Mouse (Mus musculus) liver, adult 2 months (tissue): Measurements from ENCODE around the gene Gm20388.

ENCODE experiments used
- CTCF ChIP-seq: fragments of 200-500 bp; IDR thresholded peaks from 2 replicates; pipeline ENCODE4 v1.5.1; 2011; ENCODE audit warnings: low read depth, low read length, control low read depth
- POLR2A ChIP-seq: fragments of 200-500 bp; IDR thresholded peaks from 2 replicates; pipeline ENCODE4 v1.6.1; 2011; ENCODE audit warnings: low read length, control low read depth; ENCODE audit not compliant: insufficient read depth; ENCODE audit errors: extremely low read depth

DNA sequence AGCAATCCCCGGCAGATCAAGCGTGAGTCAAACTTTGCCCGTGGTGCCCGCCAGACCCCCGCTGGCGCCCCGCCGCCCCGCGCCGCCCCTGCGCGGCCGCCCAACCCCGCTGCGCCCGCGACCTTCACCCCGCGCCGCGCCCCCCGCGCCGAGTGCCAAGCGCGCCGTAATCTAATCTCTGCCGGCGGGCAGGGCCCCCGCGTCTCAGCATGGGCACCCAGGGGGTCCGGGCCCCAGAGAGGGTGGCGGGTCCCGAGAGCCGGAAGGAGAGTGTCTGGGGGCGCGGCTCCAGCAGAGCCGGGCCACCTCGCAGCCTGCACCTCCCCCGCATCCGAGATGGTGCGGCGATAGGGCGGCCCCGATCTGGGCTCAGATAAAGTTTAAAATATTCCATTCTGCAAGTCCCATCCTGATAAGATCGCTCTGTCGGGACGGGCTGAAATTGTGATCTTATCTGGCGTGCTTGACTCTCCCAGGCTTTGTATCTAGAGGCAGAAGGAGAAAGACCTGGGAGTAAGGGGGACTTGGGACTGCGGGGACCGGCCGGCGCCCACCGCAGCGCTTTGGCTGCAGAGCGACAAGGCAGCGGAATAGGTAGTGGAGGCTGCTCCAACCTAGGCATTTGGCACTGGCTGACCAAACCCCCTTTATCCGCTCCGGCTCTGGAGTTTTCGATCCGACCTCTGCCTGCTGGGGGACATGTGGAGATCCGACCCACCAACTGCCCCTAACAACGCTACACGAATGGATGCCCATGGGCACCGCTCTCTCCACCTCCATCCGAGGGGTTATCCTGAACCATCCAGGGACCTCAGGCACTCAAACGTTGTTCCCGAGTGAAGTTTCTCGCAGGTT lies 2372.1 kb downstream of the Gm20388 start:
- TF ChIP-seq CTCF (no peak), POLR2A (no peak)
